ENCODE assay signal across 12 mouse cellular contexts in genomic region chr3:94621740-94622507, GRCm38 (mm10). TPM values are rescaled to one million over a fixed set of nuclear protein-coding genes. Genes with fewer than 3 reads are reported as not detected.
DNase-seq lines count a peak whose midpoint lies in the region; ATAC-seq and TF ChIP-seq lines count a peak whose summit lies in the region.
"Had no signal": no experiment of that assay in that cellular context is flagged by ENCODE, and none has a peak within 500 bp of the region (broad histone marks: within the 10 kb centered on the region; RNA-seq: fewer than 3 reads in every experiment).

No protein-coding gene starts in this region.

- ATAC-seq in limb, embryonic 14.5 days (ENCODE audit: low FRiP score, low read depth) = no peak

- H3K27ac ChIP-seq in brown adipose tissue, adult 24 weeks (replicated peaks; ENCODE audit: low read depth, low read length) = peak overlapping the region; percentile 28; the same call in 1 of the 2 replicates
- H3K27ac ChIP-seq in limb, embryonic 14.5 days (replicated peaks; ENCODE audit: low read depth, low read length) = 0 out of 2 replicates have a peak overlapping the region, but pooled peaks have one; percentile 38

- 72% methylated on average over 11 of the region's 11 CpGs for WGBS in limb, embryonic 14.5 days

- no peaks in the 10 kb centered on the region for H3K4me1 ChIP-seq in brown adipose tissue, adult 24 weeks (ENCODE audit: control insufficient read depth, insufficient read depth, insufficient read length, low read length)
- no peaks in the 10 kb centered on the region for H3K4me1 ChIP-seq in limb, embryonic 14.5 days (ENCODE audit: control insufficient read depth, insufficient read depth, low read length)

- no peaks in the 10 kb centered on the region for H3K9me3 ChIP-seq in limb, embryonic 14.5 days (ENCODE audit: control insufficient read depth, low read length)

- H3K36me3 ChIP-seq in limb, embryonic 14.5 days (ENCODE audit: control insufficient read depth, insufficient read depth, low read length) = no peaks in the 10 kb centered on the region

- peak; percentile 39 to 71 for DNase-seq in heart, adult 18-20 months
- no peak for DNase-seq in limb, embryonic 14.5 days (ENCODE audit: low spot score)
- DNase-seq in lung, postnatal 10 days = peak; percentile 69
- no peak for DNase-seq in adrenal gland, postnatal 10 days
- no peak for DNase-seq in layer of hippocampus, postnatal 25 days (ENCODE audit: extremely low spot score in 1 of 2, low spot score in 1 of 2)
- no peak for DNase-seq in cerebellum, adult 8-10 months
- DNase-seq in left cerebral cortex, adult 9 months (ENCODE audit: low spot score in 2 of 2) = no peak
- DNase-seq: gastrocnemius, postnatal 10 days; midbrain, embryonic 14.5 days had no signal

- H3K9ac ChIP-seq in limb, embryonic 14.5 days (ENCODE audit: low read depth, low read length, severe bottlenecking) = no peak overlapping the region

- H3K4me2 ChIP-seq in limb, embryonic 14.5 days (replicated peaks; ENCODE audit: low read depth, low read length, severe bottlenecking) = no peak overlapping the region

- no peaks in the 10 kb centered on the region for H3K27me3 ChIP-seq in limb, embryonic 14.5 days (ENCODE audit: control insufficient read depth, insufficient read depth, low read length)

- TF ChIP-seq POLR2A in limb, embryonic 14.5 days (IDR thresholded peaks at IDR 0.05; ENCODE audit: borderline replicate concordance, extremely low read depth, insufficient read depth, insufficient read length) = no peak

- no peak overlapping the region for H3K4me3 ChIP-seq in brown adipose tissue, adult 24 weeks (ENCODE audit: insufficient read depth, low read depth, low read length)
- H3K4me3 ChIP-seq in limb, embryonic 14.5 days (replicated peaks; ENCODE audit: low read length) = no peak overlapping the region

RNA-seq across cellular contexts. Expression of gene Gm10972, which starts 21.0 kb away (rescaled TPM):
- polyA plus RNA-seq in brown adipose tissue, adult 24 weeks (2012; ENCODE audit: insufficient read depth, insufficient read length, missing spikeins) = not detected in 2 replicates
- total RNA-seq in heart, adult 18-20 months (2021) = not detected
- polyA plus RNA-seq in limb, embryonic 14.5 days (2012; rRNA removed) = not detected in 2 replicates
- polyA plus RNA-seq in limb, embryonic 14.5 days (2014; fragmentation: Nextera tagmentation; extraction: Ambion mirVana) = not detected in 2 replicates
- not detected for total RNA-seq in adrenal gland, postnatal 10 days (2021)
- not detected for total RNA-seq in layer of hippocampus, postnatal 25 days (2021)
- total RNA-seq: gastrocnemius, postnatal 10 days; layer of hippocampus, postnatal 10 days had no signal
- polyA plus RNA-seq: intestine, embryonic 14.5 days; midbrain, embryonic 14.5 days had no signal

RNA-seq across cellular contexts. Expression of gene Tuft1, which starts 36.7 kb away (rescaled TPM):
- 0.42 and 0.79 TPM in 2 replicates for polyA plus RNA-seq in brown adipose tissue, adult 24 weeks (2012; ENCODE audit: insufficient read depth, insufficient read length, missing spikeins)
- 1 to 10 TPM; 3.0 to 3.5 TPM for total RNA-seq in heart, adult 18-20 months (2021)
- polyA plus RNA-seq in limb, embryonic 14.5 days (2012; rRNA removed) = 9.8 and 11.9 TPM in 2 replicates
- polyA plus RNA-seq in limb, embryonic 14.5 days (2014; fragmentation: Nextera tagmentation; extraction: Ambion mirVana) = 16.6 and 19.1 TPM in 2 replicates
- total RNA-seq in adrenal gland, postnatal 10 days (2021) = 1 to 10 TPM; 6.9 to 7.2 TPM
- total RNA-seq in layer of hippocampus, postnatal 25 days (2021) = 1 to 10 TPM; 2.0 to 2.2 TPM

RNA-seq across cellular contexts. Expression of gene Snx27, which starts 39.4 kb away (rescaled TPM):
- 12.9 and 23.1 TPM in 2 replicates for polyA plus RNA-seq in brown adipose tissue, adult 24 weeks (2012; ENCODE audit: insufficient read depth, insufficient read length, missing spikeins)
- total RNA-seq in heart, adult 18-20 months (2021) = 10 to 100 TPM; 28.3 to 29.0 TPM
- 22.5 and 24.3 TPM in 2 replicates for polyA plus RNA-seq in limb, embryonic 14.5 days (2012; rRNA removed)
- 37.2 and 43.0 TPM in 2 replicates for polyA plus RNA-seq in limb, embryonic 14.5 days (2014; fragmentation: Nextera tagmentation; extraction: Ambion mirVana)
- total RNA-seq in adrenal gland, postnatal 10 days (2021) = 10 to 100 TPM; 33.0 to 36.1 TPM
- 100 to 1,000 TPM in 1 of 2 experiments, 10 to 100 TPM in 1; 96.6 to 103 TPM for total RNA-seq in layer of hippocampus, postnatal 25 days (2021)

Comparison
In these comparisons a context has a peak if more than half of its experiments do, and no peak if none do; other contexts are left out.
1. DNase-seq: peak in heart, adult 18-20 months (2 of 2) and lung, postnatal 10 days (single experiment); none in limb, embryonic 14.5 days (single experiment), adrenal gland, postnatal 10 days (single experiment), layer of hippocampus, postnatal 25 days (0 of 2), cerebellum, adult 8-10 months (single experiment) and left cerebral cortex, adult 9 months (0 of 2).